Mouse (Mus musculus) stomach, postnatal 0 days (tissue): ENCODE data around the gene Olfr875. TPM values are rescaled to one million over a fixed set of nuclear protein-coding genes. Genes with fewer than 3 reads are reported as not detected.
"Not testable (repeated sequence)": the region's sequence is repeated elsewhere in the genome, so short reads cannot be mapped to it uniquely, and the experiment has no call there.

Source experiments
- ATAC-seq: fragments of 200-750 bp; cut with Nextera tagmentation; 2 replicates; pipeline ENCODE4 v1.8.0; 2017; ENCODE audit not compliant: low FRiP score, low TSS enrichment
- DNase-seq: peaks from one replicate; pipeline ENCODE4 v3.0.0-alpha.2; 2016; ENCODE audit warnings: low spot score
- H3K27ac ChIP-seq: fragments of 300-500 bp; sonication (generic); replicated peaks from 2 replicates; pipeline ENCODE4 v1.5.1; 2014; ENCODE audit warnings: mild to moderate bottlenecking, control low read depth
- H3K27me3 ChIP-seq: fragments of 300-500 bp; sonication (generic); 2 replicates; pipeline ENCODE4 v1.6.1; 2014; ENCODE audit warnings: low read length; ENCODE audit not compliant: control insufficient read depth, insufficient read depth
- H3K36me3 ChIP-seq: fragments of 300-500 bp; sonication (generic); 2 replicates; pipeline ENCODE4 v1.6.1; 2014; ENCODE audit warnings: low read length, mixed read lengths; ENCODE audit not compliant: control insufficient read depth, insufficient read depth
- H3K4me1 ChIP-seq: fragments of 300-500 bp; sonication (generic); replicated peaks from 2 replicates; pipeline ENCODE4 v1.6.1; 2014; ENCODE audit warnings: antibody characterized with exemption; ENCODE audit not compliant: control insufficient read depth, insufficient read depth
- H3K4me2 ChIP-seq: fragments of 300-500 bp; sonication (generic); replicated peaks from 2 replicates; pipeline ENCODE4 v1.6.1; 2014; ENCODE audit warnings: low read depth, mild to moderate bottlenecking, control low read depth, moderate library complexity
- H3K4me3 ChIP-seq: fragments of 300-500 bp; sonication (generic); 2 replicates; pipeline ENCODE4 v1.5.1; 2014; ENCODE audit warnings: low read depth, low read length, control low read depth
- H3K9ac ChIP-seq: fragments of 300-500 bp; sonication (generic); 2 replicates; pipeline ENCODE4 v1.6.1; 2014; ENCODE audit warnings: mild to moderate bottlenecking, low read length, control low read depth, mixed read lengths
- H3K9me3 ChIP-seq: fragments of 300-500 bp; sonication (generic); 2 replicates; pipeline ENCODE4 v1.6.1; 2016; ENCODE audit warnings: low read length; ENCODE audit not compliant: control insufficient read depth
- CTCF ChIP-seq: IDR thresholded peaks from 2 replicates; pipeline ENCODE4 v1.5.1; 2016; ENCODE audit warnings: antibody characterized with exemption, low read depth, mild to moderate bottlenecking, moderate library complexity
- EP300 ChIP-seq: optimal IDR thresholded peaks from 2 replicates; pipeline ENCODE3; 2016; ENCODE audit warnings: antibody characterized with exemption
- WGBS: fragments of 180-500 bp; shearing (Covaris S2); extraction: QIAGEN DNeasy Blood & Tissue Kit; methylation state at CpG from one replicate; pipeline ENCODE4 v1.1.7; 2014; 5-methylcytosine and 5-hydroxymethylcytosine counted together
- polyA plus RNA-seq: library from polyadenylated mRNA; unstranded; fragments of >200 nt; fragmentation: Nextera tagmentation; extraction: Ambion mirVana; gene quantifications from 2 replicates; pipeline ENCODE4 v1.2.1, GENCODE M21; 2015

Olfr875 gene
- polyA plus RNA-seq, 1 experiment from 2014 or later = not detected

DNA sequence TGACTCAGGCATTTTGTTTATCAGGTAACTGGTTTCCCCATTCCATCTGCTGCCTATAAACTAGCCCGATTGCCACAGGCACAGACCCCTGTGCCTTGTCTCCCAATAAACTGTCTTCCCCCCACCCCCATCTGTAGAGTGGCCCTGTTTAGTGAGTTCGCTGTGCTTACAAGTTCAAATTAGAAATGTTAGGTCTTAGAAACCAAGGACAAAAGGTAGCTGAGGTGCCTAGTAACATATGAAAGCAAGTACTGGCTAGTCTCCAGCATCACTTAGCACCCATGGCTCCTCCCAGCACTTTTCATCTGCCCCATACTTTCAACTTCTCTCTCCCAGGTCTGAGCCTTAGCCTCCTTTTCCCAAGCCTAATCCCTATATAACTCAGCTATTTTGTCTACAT is 9.9 kb upstream of the Olfr875 start:
- ATAC-seq (no peak), DNase-seq (no peak)
- Histone ChIP-seq H3K27me3 (no peaks in the 10 kb centered on the region), H3K36me3 (no peaks in the 10 kb centered on the region), H3K27ac (no peak overlapping the region), H3K4me1 (no peaks in the 10 kb centered on the region), H3K9ac (no peak overlapping the region), H3K9me3 (no peaks in the 10 kb centered on the region), H3K4me3 (no peak overlapping the region), H3K4me2 (no peak overlapping the region)
- TF ChIP-seq EP300 (no peak), CTCF (no peak)
- 80% methylated on average over 2 of the region's 2 CpGs for WGBS

DNA sequence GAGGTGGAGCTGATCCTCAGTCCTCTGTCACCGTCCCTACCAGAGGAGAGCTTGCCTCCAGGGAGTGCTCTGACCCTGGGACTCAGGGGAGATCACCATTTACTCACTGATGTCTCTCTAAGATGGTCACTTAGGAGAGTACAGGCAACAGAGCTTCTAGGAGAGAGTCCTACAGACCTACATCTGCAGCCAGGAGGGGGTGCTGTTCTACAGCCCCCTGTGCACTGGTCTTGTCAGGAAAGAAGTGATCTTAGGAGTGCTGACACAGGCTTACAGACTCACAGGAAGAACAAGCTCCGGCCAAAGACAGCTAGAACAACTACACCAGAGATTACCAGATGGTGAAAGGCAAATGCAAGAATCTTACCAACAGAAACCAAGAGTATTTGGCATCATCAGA is 9.1 kb upstream of the Olfr875 start:
- H3K27me3 ChIP-seq = no peaks in the 10 kb centered on the region
- H3K36me3 ChIP-seq = no peaks in the 10 kb centered on the region
- no peak overlapping the region for H3K4me2 ChIP-seq
- no peaks in the 10 kb centered on the region for H3K4me1 ChIP-seq
- TF ChIP-seq EP300 (no peak), CTCF (peak; percentile 37; the same call in 1 of the 2 replicates)
- ATAC-seq (no peak), DNase-seq (no peak)
- no peaks in the 10 kb centered on the region for H3K9me3 ChIP-seq
- H3K27ac ChIP-seq = no peak overlapping the region
- no peak overlapping the region for H3K4me3 ChIP-seq
- H3K9ac ChIP-seq = no peak overlapping the region
- 52% methylated on average over 2 of the region's 2 CpGs for WGBS

GRCm38 (mm10) chr9:37770661-37771060 is 996 bp upstream of the Olfr875 start:
- H3K4me1 ChIP-seq = no peaks in the 10 kb centered on the region
- 55% methylated on average over 2 of the region's 2 CpGs for WGBS
- no peak overlapping the region for H3K4me2 ChIP-seq
- DNase-seq (no peak), ATAC-seq (no peak)
- H3K9me3 ChIP-seq = no peaks in the 10 kb centered on the region
- H3K27me3 ChIP-seq = no peaks in the 10 kb centered on the region
- H3K4me3 ChIP-seq = no peak overlapping the region
- H3K36me3 ChIP-seq = no peaks in the 10 kb centered on the region
- H3K27ac ChIP-seq = no peak overlapping the region
- no peak for TF ChIP-seq EP300
- TF ChIP-seq CTCF = no peak
- H3K9ac ChIP-seq = no peak overlapping the region

DNA sequence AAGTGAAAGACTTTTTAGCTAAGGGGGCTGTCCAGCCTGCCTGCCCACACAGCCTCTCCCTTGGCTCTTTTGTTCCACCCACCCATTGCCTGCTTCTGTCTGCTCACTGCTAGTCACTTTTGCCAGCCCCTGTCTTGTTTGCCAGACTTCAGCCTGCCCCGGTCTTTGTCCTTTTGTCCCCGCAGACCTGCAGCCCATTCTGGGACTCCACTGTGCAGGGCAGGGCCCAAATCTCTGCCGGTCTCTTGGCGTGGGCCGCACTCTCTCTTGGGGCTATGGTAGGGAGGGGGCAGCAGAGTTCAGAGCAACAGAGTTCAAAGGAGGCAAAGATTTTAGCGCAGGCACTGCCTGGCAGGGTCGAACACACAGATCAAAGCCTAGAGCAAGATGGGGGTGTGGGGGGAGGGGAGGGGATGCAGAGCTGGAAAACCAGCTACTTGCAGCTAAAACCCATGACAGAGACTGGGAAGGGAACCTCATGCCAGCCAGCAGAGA is 11.2 kb downstream of the Olfr875 start:
- ATAC-seq (0 out of 2 replicates have a peak, but pooled peaks have one; percentile 18), DNase-seq (peak; percentile 16)
- no peaks in the 10 kb centered on the region for H3K9me3 ChIP-seq
- H3K36me3 ChIP-seq = no peaks in the 10 kb centered on the region
- no peaks in the 10 kb centered on the region for H3K27me3 ChIP-seq
- no peak overlapping the region for H3K9ac ChIP-seq
- TF ChIP-seq EP300 = no peak
- TF ChIP-seq CTCF = no peak
- WGBS = 3% methylated on average over 7 of the region's 7 CpGs
- no peak overlapping the region for H3K4me3 ChIP-seq
- H3K27ac ChIP-seq = no peak overlapping the region
- peak overlapping the region; percentile 37 for H3K4me2 ChIP-seq
- H3K4me1 ChIP-seq = no peaks in the 10 kb centered on the region

DNA sequence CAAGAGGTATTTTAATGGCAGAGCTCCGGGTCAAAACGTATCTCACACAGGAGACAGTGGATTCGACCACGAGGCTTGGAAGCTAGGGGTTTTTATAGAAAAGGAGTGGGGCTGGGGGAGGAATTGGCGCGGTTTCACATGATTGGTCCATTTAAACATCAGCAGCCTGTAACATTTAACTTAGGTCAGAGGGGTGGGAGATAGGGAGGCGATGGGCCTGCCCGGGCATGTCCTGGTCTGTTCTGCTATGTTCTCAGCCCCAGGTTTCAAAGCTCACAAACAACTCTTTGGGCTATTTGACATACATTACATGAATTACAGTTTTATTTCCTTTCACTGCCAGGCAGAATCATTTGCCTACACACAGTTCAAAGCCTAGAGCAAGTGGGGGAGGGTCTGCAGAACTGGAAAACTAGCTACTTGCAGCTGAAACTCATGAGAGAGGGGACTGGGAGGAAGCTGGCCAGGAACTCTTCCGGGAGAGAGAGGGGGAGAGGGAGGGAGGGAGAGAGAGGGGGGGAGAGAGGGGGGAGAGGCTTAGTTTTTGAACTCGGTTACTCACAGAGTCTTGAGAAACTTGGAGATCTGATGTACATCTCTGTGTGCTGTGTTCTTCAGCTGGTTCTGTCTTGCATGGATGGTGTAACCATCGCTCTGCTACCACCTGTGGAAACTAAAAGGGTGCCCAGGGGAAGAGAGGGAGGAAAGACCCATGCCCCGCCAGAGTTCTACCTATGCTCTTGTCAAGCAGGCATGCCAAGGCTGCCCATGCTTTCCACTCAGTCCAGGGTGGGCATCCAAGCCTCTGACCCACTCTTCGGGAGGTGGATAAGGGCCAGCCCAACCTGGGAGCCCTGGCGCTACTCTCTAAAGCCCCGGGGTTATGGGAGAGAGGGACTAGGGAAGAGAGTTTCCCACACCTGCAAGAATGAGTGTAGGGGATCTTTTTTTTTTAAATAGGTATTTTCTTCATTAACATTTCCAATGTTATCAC is 12.0 kb downstream of the Olfr875 start:
- H3K27me3 ChIP-seq, H3K36me3 ChIP-seq, DNase-seq, H3K4me3 ChIP-seq, H3K4me2 ChIP-seq, ATAC-seq, H3K9me3 ChIP-seq, H3K27ac ChIP-seq, H3K9ac ChIP-seq, H3K4me1 ChIP-seq: not testable (repeated sequence)
- WGBS = 57% methylated on average over 11 of the region's 15 CpGs

GRCm38 (mm10) chr9:37786411-37786810 is 14.8 kb downstream of the Olfr875 start:
- no peak overlapping the region for H3K27ac ChIP-seq
- no peaks in the 10 kb centered on the region for H3K36me3 ChIP-seq
- no peaks in the 10 kb centered on the region for H3K9me3 ChIP-seq
- H3K4me1 ChIP-seq = no peaks in the 10 kb centered on the region
- H3K27me3 ChIP-seq = no peaks in the 10 kb centered on the region
- TF ChIP-seq EP300 (no peak), CTCF (no peak)
- H3K9ac ChIP-seq = no peak overlapping the region
- DNase-seq (no peak), ATAC-seq (no peak)
- WGBS = 71% methylated on average over 2 of the region's 2 CpGs
- H3K4me3 ChIP-seq = no peak overlapping the region
- H3K4me2 ChIP-seq = no peak overlapping the region
